Mouse (Mus musculus): ENCODE results near the gene Cox8b. TPM values are rescaled to one million over a fixed set of nuclear protein-coding genes. Genes with fewer than 3 reads are reported as not detected.

The Cox8b gene
- polyA plus RNA-seq, 1 experiment from 2014 or later = not detected

GRCm38 (mm10) chr7:140858746-140859145, 41.5 kb downstream of the Cox8b start:
- H3K9ac ChIP-seq (replicated peaks; ENCODE audit: low read depth, low read length) = peak overlapping the region; percentile 25
- ATAC-seq = no peak
- peaks cover 31% of the 10 kb centered on the region for H3K4me1 ChIP-seq (replicated peaks; ENCODE audit: control insufficient read depth, insufficient read depth, low read length)
- H3K4me3 ChIP-seq (replicated peaks; ENCODE audit: low read length) = peak overlapping the region; percentile 87
- peak overlapping the region; percentile 95 for H3K4me2 ChIP-seq (ENCODE audit: low read length)
- peaks cover 30% of the 10 kb centered on the region for H3K36me3 ChIP-seq (ENCODE audit: control insufficient read depth, insufficient read depth)
- no peaks in the 10 kb centered on the region for H3K9me3 ChIP-seq (ENCODE audit: control insufficient read depth, low read length)
- no peaks in the 10 kb centered on the region for H3K27me3 ChIP-seq (replicated peaks; ENCODE audit: control insufficient read depth, insufficient read depth, low read length)
- WGBS = 96% methylated on average over 8 of the region's 8 CpGs
- no peak overlapping the region for H3K27ac ChIP-seq (ENCODE audit: low read length)

- H3K36me3 ChIP-seq (ENCODE audit: control insufficient read depth, insufficient read depth) = peaks cover 30% of the 10 kb centered on the region
- ATAC-seq = peak; percentile 26
- peak within 1 kb of the TSS; percentile 87 for H3K4me3 ChIP-seq (replicated peaks; ENCODE audit: low read length)
Observed at GRCm38 (mm10) chr7:140857550-140858505, 42.4 kb downstream of the Cox8b start, which contains the start of gene Bet1l. TSS of gene Bet1l (minus strand) at chr7:140857577.

GRCm38 (mm10) chr7:140856785-140857549, 43.3 kb downstream of the Cox8b start, which contains the start of gene Ric8a:
TSS of gene Ric8a (plus strand) at chr7:140856957.
- Histone ChIP-seq H3K4me3 (replicated peaks; ENCODE audit: low read length) (peak within 1 kb of the TSS; percentile 87), H3K4me2 (ENCODE audit: low read length) (peak within 1 kb of the TSS; percentile 95), H3K27me3 (replicated peaks; ENCODE audit: control insufficient read depth, insufficient read depth, low read length) (no peaks in the 10 kb centered on the region), H3K9me3 (ENCODE audit: control insufficient read depth, low read length) (no peaks in the 10 kb centered on the region), H3K36me3 (ENCODE audit: control insufficient read depth, insufficient read depth) (peaks cover 30% of the 10 kb centered on the region), H3K27ac (ENCODE audit: low read length) (peak within 1 kb of the TSS; percentile 93), H3K9ac (replicated peaks; ENCODE audit: low read depth, low read length) (peak within 1 kb of the TSS; percentile 88), H3K4me1 (replicated peaks; ENCODE audit: control insufficient read depth, insufficient read depth, low read length) (peaks cover 31% of the 10 kb centered on the region)
- peak; percentile 82 for ATAC-seq
- under 1% methylated on average over 49 of the region's 50 CpGs for WGBS

More at GRCm38 (mm10) chr7:140857550-140858505, 42.4 kb downstream of the Cox8b start, which contains the start of gene Bet1l:
- no peaks in the 10 kb centered on the region for H3K27me3 ChIP-seq (replicated peaks; ENCODE audit: control insufficient read depth, insufficient read depth, low read length)
- H3K9ac ChIP-seq (replicated peaks; ENCODE audit: low read depth, low read length) = peak within 1 kb of the TSS; percentile 88
- H3K9me3 ChIP-seq (ENCODE audit: control insufficient read depth, low read length) = no peaks in the 10 kb centered on the region
- H3K27ac ChIP-seq (ENCODE audit: low read length) = peak within 1 kb of the TSS; percentile 93
- peaks cover 31% of the 10 kb centered on the region for H3K4me1 ChIP-seq (replicated peaks; ENCODE audit: control insufficient read depth, insufficient read depth, low read length)
- 36% methylated on average over 40 of the region's 40 CpGs for WGBS
- peak within 1 kb of the TSS; percentile 95 for H3K4me2 ChIP-seq (ENCODE audit: low read length)

GRCm38 (mm10) chr7:140855860-140856784, 44.1 kb downstream of the Cox8b start, which contains the start of gene Gm45785:
TSS of gene Gm45785 (minus strand) at chr7:140856331.
- Histone ChIP-seq H3K4me1 (replicated peaks; ENCODE audit: control insufficient read depth, insufficient read depth, low read length) (peaks cover 31% of the 10 kb centered on the region), H3K4me3 (replicated peaks; ENCODE audit: low read length) (peak within 1 kb of the TSS; percentile 87), H3K36me3 (ENCODE audit: control insufficient read depth, insufficient read depth) (peaks cover 27% of the 10 kb centered on the region), H3K9ac (replicated peaks; ENCODE audit: low read depth, low read length) (peak within 1 kb of the TSS; percentile 88), H3K4me2 (ENCODE audit: low read length) (peak within 1 kb of the TSS; percentile 95), H3K27me3 (replicated peaks; ENCODE audit: control insufficient read depth, insufficient read depth, low read length) (no peaks in the 10 kb centered on the region), H3K27ac (ENCODE audit: low read length) (peak within 1 kb of the TSS; percentile 93), H3K9me3 (ENCODE audit: control insufficient read depth, low read length) (no peaks in the 10 kb centered on the region)
- 1% methylated on average over 51 of the region's 51 CpGs for WGBS
- peak; percentile 77 for ATAC-seq

- 78% methylated on average over 9 of the region's 9 CpGs for WGBS
- Histone ChIP-seq H3K4me1 (replicated peaks; ENCODE audit: control insufficient read depth, insufficient read depth, low read length) (peaks cover 31% of the 10 kb centered on the region), H3K27ac (ENCODE audit: low read length) (no peak overlapping the region), H3K36me3 (ENCODE audit: control insufficient read depth, insufficient read depth) (peaks cover 22% of the 10 kb centered on the region), H3K9me3 (ENCODE audit: control insufficient read depth, low read length) (no peaks in the 10 kb centered on the region), H3K4me3 (replicated peaks; ENCODE audit: low read length) (peak overlapping the region; percentile 87), H3K27me3 (replicated peaks; ENCODE audit: control insufficient read depth, insufficient read depth, low read length) (no peaks in the 10 kb centered on the region), H3K4me2 (ENCODE audit: low read length) (peak overlapping the region; percentile 95), H3K9ac (replicated peaks; ENCODE audit: low read depth, low read length) (peak overlapping the region; percentile 88)
- no peak for ATAC-seq
Observed at GRCm38 (mm10) chr7:140855181-140855580, 45.1 kb downstream of the Cox8b start.

GRCm38 (mm10) chr7:140854483-140854882, 45.8 kb downstream of the Cox8b start:
- no peak for ATAC-seq
- H3K27me3 ChIP-seq (replicated peaks; ENCODE audit: control insufficient read depth, insufficient read depth, low read length) = no peaks in the 10 kb centered on the region
- no peaks in the 10 kb centered on the region for H3K9me3 ChIP-seq (ENCODE audit: control insufficient read depth, low read length)
- no peak overlapping the region for H3K27ac ChIP-seq (ENCODE audit: low read length)
- peaks cover 18% of the 10 kb centered on the region for H3K36me3 ChIP-seq (ENCODE audit: control insufficient read depth, insufficient read depth)
- H3K4me3 ChIP-seq (replicated peaks; ENCODE audit: low read length) = no peak overlapping the region
- WGBS = 94% methylated on average over 18 of the region's 18 CpGs
- no peak overlapping the region for H3K4me2 ChIP-seq (ENCODE audit: low read length)
- H3K4me1 ChIP-seq (replicated peaks; ENCODE audit: control insufficient read depth, insufficient read depth, low read length) = peaks cover 28% of the 10 kb centered on the region
- H3K9ac ChIP-seq (replicated peaks; ENCODE audit: low read depth, low read length) = no peak overlapping the region

- H3K9me3 ChIP-seq (ENCODE audit: control insufficient read depth, low read length) = no peaks in the 10 kb centered on the region
- no peak for ATAC-seq
- no peak overlapping the region for H3K4me3 ChIP-seq (replicated peaks; ENCODE audit: low read length)
- H3K27me3 ChIP-seq (replicated peaks; ENCODE audit: control insufficient read depth, insufficient read depth, low read length) = no peaks in the 10 kb centered on the region
- H3K36me3 ChIP-seq (ENCODE audit: control insufficient read depth, insufficient read depth) = peaks cover 18% of the 10 kb centered on the region
- H3K27ac ChIP-seq (ENCODE audit: low read length) = no peak overlapping the region
- WGBS = 86% methylated on average over 9 of the region's 9 CpGs
- no peak overlapping the region for H3K4me2 ChIP-seq (ENCODE audit: low read length)
- peaks cover 17% of the 10 kb centered on the region for H3K4me1 ChIP-seq (replicated peaks; ENCODE audit: control insufficient read depth, insufficient read depth, low read length)
- no peak overlapping the region for H3K9ac ChIP-seq (replicated peaks; ENCODE audit: low read depth, low read length)
Observed at GRCm38 (mm10) chr7:140853386-140853785, 46.9 kb downstream of the Cox8b start.

- no peak overlapping the region for H3K9ac ChIP-seq (replicated peaks; ENCODE audit: low read depth, low read length)
Observed at GRCm38 (mm10) chr7:140851916-140852315, 48.3 kb downstream of the Cox8b start.

More at GRCm38 (mm10) chr7:140851916-140852315, 48.3 kb downstream of the Cox8b start:
- Histone ChIP-seq H3K4me3 (replicated peaks; ENCODE audit: low read length) (no peak overlapping the region), H3K4me1 (replicated peaks; ENCODE audit: control insufficient read depth, insufficient read depth, low read length) (peaks cover 13% of the 10 kb centered on the region), H3K27me3 (replicated peaks; ENCODE audit: control insufficient read depth, insufficient read depth, low read length) (no peaks in the 10 kb centered on the region), H3K27ac (ENCODE audit: low read length) (no peak overlapping the region), H3K4me2 (ENCODE audit: low read length) (no peak overlapping the region), H3K9me3 (ENCODE audit: control insufficient read depth, low read length) (no peaks in the 10 kb centered on the region), H3K36me3 (ENCODE audit: control insufficient read depth, insufficient read depth) (peaks cover 18% of the 10 kb centered on the region)
- no peak for ATAC-seq
- WGBS = 92% methylated on average over 4 of the region's 4 CpGs

All from forebrain, embryonic 16.5 days (tissue).